Mouse (Mus musculus): Measurements from ENCODE around the gene Kcnb1.

Kcnb1 gene

DNA sequence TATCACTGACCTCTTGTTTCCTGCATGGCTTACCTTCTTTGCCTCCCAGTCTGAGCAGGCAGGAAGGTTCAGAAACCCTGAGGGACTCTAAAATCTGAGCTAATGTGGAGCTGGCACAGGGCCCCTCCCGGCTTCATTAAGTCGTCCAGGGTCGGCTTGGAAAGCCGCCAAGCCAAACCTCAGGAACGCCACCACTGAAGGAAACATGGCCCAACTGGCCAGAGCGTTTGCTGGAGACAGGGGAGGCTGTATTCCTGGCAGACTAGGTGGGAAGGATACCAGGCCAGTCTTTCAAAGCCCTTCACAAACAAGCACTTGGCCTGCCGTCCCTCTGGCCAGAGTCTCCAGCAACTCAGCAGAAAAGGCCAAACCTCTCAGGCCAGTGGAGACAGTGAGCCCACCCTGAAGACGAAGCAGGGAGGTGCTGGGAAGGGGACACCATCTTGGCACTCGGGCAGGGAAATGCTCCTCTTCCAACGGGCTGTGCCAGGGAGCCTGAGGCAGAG lies 27.4 kb downstream of the Kcnb1 start:
- peak; percentile 30 for DNase-seq

DNA sequence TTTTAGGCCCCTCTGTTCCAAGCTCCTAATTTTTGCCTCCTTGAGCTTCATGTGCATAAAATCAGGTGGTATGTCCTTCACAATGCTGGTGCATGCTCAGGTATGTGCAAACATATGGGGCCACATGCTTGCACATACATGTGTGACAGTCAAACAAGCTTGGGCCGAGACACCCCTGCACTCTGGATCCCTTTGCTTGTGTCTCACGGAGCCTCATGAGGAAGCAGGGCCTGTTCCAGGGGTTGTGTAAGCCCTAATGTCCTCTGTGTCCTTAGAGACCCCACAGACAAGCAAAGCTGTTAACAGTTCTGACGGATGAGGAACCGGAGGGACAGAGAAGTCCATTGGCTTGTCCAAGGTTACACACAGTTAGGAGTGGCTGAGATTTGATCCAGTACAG lies 30.2 kb downstream of the Kcnb1 start:
- no peak for DNase-seq

DNA sequence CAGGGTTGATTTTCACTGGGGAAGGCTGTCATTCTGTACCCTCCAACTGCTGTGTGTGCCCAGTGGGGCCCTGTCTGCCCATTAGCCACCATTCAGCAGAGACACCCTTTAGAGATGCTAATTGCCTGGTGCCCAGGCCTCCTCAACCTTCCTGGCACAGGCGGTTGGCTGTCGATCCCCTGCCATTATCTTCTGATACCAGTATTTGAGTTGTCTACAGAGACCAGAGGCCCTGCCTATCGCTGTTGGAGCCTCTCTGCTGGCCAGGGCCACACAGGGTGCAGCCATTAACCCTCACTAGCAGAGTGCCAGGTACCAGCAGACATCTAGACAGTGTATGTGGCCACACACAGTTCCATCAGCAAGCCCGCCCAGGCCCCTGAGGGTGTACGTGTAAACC lies 31.2 kb downstream of the Kcnb1 start:
- DNase-seq, result no peak

DNA sequence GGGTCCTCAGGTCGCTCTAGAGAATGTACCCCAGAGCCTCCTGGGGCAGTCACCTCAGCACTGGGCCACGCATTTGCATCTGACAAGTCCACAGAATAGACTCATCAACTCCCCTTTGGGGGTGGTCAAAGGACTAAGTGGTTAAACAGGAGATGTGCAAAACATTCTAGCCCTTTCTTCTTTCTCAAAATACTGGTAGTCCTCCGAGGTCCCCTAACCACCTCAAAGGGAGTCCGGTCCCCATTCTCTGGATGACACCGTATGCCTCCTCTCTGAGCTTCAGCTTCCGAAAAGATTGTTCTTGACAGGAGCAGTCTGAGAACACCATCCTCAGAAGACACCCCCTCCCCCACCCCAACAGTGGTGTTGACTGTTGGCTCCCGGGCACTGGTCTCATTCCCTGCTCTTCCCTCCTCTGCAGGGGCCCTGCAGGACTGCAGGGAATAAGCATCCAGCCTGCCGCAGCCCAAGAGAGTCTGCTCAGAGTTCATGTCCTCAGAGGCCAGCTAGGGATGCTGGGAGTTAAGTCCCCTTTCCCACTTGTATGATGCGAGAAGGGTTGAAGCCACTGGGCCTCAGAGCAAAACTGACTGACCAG lies 33.7 kb downstream of the Kcnb1 start:
- DNase-seq, result no peak

DNA sequence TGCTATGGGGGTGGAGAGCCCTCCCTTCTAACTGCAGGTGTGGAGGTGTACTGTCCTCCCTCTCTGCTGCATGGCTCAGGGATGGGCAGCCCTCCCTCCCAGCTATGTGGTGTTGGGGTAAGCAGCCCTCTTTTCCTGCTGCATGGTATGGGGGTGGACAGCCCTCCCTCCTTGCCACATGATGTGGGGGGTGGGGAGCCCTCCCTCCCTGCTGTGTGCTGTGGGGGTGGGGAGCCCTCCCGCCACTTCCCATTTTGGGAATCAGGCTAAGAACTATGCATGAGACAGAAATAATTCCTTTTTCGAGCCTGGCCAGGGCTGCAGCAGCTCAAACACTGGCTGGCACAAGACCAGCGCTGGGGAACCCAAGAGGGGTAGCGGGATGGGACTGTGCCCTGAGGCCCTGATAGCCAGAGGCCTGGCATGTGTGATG lies 34.4 kb downstream of the Kcnb1 start:
- no peak for DNase-seq

DNA sequence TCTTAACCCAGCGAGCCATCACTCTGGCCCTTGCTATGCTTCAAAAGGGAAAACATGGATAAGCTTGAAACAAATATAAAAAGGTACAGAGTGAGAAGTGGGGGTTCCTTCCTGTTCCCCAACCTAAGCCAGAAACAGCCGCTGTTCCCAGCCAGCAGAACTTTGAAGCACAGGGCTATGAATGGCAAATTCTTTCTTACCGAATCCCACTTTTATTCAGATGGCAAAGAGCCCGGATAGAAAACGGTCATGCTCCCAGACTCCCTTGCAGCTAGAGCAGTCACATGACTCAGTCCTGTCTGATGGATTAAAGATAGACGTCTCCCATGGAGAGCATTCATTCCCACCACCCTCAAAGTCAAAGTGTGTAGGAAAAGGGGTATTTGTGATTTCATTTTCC lies 39.1 kb downstream of the Kcnb1 start:
- DNase-seq, result no peak

DNA sequence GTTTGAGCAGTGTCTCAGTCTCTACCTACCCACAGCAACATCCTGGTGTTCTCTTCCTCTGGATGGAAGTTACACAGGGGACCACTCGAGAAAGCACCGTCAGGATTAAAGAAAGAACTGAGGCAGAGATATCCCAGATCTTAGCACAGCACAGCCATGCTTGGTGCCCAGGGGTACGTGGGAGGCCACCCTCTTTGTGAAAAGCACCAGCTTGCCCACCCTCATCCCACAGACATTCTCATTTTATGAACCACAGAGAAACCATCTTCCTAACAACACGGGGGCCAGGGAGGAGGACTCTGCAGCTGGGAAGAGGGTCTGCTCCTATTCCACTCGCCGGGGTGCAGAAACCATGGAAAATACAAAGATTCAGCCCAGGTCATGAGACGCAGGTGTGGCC lies 39.8 kb downstream of the Kcnb1 start:
- no peak for DNase-seq

DNA sequence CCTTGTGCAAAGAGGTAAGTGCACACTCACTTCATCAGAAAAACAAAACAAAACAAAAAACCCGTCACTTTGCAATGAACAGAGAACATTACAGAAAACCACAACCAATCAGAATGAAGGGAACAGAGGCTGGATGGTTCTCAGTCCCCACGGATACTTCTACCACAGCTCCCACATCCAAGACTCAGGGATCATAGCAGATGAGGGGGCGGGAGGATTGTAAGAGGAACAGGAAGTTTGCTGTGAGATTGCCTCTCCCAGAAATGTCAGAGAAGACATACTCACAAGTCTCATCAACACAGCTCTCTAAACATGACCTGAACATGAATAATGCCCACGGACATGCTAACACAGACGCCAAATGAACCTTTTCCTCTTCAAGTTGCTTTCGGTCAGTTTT lies 40.9 kb downstream of the Kcnb1 start:
- no peak for DNase-seq

DNA sequence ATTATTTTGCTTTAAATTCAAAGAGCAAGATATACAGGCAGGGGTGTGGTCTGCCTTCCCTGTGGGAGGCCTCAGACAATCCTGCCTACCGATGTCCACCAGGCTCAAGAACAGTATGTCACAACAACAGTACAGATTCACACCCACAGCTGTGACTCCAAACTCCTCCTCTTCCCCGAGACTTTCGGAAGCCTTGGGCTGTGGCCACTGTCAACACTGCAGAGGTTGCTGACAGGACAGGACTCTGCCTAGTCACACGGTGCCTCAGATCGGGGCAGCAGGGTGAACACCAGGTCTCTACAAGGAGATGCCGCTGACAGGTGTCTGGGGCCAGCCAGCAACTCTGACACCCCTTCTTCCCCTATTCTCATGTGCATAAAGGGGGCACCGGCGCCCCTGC lies 42.2 kb downstream of the Kcnb1 start:
- DNase-seq, result peak; percentile 20

DNA sequence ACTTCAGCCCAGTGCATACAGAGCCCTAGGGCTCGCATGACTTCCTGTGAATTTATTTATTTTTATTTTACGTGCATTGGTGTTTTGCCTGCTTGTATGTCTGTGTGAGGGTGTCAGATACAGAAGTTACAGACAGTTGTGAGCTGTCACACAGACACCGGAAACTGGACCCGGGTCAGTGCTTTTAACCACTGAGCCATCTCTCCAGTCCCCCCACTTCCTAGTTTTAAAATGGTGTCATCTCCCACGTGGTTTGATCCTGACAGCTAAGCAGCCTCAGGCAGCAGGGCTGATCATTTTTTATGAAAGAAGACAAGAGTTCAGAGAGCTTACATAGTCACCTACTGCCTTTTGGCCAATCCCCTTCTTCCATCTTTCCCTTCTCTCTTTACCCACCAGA lies 44.1 kb downstream of the Kcnb1 start:
- no peak for DNase-seq

DNA sequence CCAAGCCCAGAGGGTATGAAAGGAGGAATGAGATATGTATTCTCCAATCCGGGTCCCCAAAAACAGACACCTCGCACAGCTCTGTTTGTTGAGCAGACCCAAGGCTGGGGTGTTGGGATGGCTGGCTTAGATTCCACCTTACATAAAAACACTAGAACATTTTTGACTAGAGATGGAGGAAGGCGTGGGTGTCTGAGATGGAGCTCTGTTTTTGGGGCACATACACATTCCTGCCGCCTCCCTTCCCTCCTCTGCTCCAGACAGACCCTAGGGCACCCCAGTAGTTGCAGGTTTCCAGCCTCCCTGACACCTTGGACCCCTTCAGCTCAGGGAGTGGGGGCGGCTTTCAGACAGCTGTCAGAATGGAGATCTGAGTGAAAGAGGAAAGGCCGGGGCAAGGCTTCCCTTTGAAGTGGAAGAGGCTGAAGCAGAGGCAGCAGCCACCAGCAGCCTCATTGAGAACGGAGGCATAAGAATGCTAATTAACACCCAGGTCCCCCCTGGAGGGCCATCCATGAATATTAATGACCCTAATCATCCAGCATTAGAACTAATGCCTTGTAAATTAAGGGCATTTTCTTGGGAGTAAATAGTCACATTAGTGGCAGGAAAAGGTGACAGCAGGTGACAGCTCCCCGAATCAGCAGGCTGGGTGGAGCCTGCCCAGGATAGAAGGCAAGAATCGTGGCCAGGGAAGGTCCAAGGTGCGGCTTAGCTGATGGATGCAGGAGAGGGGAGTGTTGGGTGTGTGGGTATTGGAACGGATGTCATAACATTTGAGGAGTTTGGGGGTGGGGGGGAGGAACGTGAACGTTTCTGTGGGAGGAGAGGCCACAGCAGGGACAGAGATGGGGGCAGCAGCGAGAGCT lies 45.3 kb downstream of the Kcnb1 start:
- no peak for DNase-seq

DNA sequence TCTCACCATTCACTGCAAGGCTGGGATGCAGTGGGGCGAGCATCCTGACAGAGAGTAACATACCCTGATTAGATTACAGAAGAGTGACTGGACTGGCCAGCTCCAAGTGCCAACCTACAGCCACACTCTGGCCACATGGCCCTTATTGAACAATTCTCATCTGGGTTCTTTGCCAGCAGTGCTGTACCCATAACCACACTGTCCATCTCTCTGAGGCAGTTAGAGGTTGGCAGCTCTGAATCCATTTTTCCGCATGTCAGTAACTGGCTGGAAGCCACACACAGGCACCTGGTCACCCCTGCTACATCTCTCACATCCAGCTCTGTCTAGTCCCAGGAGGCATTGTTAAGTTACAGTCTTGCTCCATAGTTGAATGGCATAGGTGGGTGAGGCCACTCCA lies 46.0 kb downstream of the Kcnb1 start:
- DNase-seq, result no peak

DNA sequence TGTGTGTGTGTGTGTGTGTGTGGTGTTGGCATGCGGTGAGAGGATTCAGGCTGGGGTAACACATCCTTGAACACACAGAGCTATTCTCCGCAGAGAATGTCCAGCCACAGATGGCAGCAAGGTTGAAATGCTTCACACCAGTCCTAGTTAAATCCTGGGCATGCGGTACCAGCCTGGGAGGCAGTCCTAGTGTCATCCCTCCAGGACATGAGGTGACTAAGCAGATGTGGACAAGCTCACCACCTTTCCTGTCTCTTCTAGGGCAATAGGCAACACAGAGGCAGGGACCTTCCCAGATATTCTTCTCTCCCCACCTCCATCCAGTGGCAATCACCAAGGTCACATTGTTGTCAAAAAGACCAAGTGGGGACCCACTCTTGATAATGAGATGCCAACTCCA lies 47.7 kb downstream of the Kcnb1 start:
- DNase-seq, result no peak

DNA sequence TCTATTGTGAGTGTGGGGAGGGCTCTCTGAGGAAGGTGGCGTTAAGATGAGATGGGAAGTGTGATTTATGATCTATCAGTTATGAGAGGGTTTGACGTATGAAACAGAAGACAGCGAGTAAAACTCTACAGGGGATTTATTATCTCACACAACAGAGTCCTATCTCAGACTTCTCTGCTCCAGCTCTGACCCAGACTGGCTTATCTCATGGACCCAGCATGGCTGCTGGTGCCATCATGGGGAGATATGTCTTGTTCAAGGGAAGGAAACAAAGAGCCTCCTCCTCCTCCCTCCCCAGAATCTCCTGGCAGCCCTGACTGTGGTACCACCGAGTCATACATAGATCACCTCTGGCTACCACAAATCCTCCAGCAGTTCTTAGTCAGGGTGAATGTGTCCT lies 48.1 kb downstream of the Kcnb1 start:
- DNase-seq, result no peak

DNA sequence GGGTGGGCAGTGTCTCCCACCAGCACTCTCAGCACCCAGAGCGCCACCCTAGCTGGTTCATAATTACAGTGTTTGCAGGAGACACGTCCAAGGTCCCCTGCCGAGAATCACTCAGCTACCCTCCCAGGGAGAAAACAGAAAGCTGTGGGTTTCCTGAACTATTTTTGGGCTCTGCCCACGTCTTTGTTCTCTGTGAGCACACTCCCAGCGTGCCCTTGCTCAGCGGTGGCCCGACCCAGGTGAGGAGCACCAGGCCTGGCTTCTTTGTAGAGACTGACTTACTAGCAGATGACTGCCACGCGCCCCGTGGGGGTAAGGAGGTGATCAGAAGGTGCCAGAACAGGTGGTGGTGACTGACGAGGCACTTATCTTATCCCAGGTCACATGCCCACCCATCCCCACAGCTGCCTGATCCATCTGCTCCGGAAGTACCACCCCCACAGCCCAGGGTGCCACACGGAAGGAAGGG lies 50.1 kb downstream of the Kcnb1 start:
- no peak for DNase-seq

DNA sequence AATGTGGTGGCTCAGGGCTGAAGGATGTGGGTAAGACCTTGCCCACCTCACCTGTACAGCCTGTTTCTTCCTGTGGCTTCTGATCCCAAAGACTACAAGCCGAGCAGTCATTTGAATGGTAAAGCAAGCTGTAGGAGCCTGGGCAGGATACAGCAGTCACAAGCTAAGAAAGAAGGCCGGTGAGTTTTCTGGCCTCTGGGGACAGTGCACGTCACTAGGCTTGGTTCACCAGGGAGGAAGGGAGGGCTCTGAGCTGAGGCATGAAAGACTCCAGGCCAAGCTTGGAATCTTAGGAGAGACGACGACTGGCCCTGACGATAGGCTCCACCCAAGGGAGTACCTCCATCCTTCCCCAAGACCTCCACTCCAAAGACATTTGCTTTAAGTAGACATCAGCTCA lies 51.3 kb downstream of the Kcnb1 start:
- no peak for DNase-seq

DNA sequence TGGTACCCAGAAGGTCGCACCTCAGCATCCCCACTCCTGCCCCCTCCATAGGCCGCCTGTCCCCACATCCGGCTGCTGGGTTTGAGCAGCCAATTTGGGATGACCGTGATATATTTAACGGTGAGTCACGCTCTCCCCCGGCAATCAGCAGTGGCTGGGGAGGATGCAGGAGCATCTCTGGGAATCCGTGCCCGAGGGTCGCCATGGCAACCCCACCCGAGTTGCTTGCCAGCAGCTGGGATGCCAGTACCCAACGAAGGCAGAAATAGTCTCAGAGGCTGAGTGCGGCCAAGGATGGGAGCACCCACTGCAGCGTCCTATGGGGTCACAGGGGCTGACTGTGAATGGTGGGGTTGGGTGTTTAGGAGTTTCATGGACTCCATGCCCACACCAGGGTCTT lies 53.0 kb downstream of the Kcnb1 start:
- no peak for DNase-seq

DNA sequence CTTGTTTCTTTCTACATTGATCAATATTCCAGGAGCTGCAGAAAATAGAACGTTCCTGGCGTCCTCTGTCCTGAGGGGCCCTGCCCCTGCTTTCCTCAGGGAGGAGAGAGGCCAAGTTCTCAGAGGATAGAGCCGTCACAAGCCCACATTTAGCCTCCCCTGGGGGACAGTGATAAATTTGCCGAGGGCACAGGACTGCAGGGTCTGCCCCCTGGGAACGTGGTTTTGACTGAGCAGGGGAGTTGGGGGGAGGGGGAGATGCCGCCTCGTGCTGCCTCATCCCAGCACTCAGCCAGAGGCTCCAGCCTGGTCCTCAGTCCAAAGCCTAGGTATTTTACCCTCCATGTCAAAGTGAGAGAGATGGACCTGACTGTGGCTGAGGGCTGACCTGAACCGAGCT lies 57.9 kb downstream of the Kcnb1 start:
- DNase-seq, result no peak

DNA sequence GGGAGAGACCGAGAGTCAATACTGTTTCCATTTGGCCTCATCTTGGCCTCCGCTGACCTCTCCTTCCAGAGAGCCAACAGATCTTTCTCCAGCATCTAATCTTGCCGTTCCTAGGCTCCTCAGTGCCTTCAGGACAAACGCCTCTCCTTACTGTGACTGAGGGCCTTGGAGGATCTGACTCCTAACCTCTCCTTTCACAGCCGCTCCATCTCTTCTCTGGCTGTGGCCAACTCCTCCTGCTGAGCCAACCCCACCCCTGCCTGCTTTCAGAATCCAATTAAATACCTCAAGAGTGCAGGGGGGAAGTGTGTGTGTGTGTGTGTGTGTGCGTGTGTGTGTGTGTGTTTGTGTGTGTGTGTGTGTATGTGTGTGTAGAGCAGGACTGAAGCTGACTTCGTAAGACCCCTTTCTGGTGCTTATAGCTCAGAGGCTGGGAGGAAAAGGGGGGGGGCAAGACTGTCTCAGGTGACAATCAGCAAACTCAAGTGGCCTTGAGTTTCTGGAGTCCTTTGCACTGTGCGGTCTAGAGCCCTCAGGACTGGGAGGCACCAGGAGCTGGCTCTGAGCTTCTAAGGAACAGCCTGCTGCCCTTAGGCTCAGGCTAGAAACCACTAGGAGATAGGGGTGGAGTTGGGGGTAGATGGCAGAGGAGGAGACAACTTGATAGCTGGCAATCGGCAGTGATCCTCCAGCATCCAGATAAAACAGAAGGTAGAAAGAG lies 59.7 kb downstream of the Kcnb1 start:
- no peak for DNase-seq

DNA sequence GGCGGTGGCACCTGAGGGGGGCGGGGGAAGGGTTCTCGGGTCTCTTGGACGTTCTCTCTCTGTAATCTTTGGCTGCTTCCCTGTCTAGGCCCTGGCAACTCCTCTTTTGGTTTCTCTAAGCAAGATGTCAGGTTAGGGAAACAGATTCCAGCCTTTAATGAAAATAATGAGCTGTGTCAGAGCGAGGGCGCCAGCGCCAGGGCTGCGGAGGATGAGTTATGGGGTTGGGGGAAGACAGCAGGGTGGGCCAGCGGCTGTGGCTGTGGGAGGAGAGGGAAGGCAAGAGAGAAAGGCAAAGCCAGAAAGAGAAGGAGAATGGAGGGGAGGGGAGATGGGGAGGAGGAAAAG lies 60.4 kb downstream of the Kcnb1 start:
- peak; percentile 23 for DNase-seq

DNA sequence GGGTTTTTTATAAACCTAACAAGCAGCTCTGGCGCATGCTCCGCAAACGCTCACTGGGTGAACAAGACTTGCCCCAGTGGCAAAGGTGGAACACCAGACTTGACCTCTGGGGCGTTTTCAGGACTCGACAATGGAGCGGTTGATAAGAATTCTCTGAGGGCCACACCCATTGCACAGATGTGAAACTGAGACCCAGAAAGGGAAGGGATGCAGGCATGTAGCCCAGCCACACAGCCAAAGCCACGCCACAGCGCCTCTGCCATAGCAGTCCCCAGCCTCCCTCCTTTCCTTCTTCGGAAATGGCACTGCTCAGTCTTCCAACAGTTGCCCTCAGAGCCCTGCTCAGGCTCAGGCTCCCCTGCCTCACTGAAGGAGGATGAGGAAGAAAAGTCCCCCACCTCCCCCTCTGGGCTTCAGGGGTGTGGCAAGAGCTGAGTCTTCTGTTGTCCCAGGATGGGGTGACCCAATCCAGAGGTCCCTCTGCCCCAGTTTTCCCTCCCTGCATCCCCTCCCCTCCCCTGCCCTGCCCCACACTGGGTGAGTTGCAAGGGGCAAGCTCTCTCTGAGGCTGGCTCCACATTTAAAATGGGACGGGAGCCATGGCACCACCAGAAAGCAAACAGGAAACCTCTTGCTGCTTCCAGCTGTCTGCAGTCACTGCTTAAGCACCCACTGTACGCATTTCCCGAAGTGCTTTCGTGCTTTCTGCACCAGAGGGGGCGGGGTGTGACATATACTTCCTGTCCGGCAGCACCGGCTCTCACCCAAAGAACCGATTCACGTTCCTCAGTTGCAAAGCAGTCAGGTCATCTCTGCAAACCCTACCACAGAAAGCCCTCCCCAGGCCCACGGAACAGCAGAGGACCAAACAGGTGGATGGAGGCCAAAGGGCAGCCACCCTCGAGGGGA lies 61.0 kb downstream of the Kcnb1 start:
- peak; percentile 62 for DNase-seq

DNA sequence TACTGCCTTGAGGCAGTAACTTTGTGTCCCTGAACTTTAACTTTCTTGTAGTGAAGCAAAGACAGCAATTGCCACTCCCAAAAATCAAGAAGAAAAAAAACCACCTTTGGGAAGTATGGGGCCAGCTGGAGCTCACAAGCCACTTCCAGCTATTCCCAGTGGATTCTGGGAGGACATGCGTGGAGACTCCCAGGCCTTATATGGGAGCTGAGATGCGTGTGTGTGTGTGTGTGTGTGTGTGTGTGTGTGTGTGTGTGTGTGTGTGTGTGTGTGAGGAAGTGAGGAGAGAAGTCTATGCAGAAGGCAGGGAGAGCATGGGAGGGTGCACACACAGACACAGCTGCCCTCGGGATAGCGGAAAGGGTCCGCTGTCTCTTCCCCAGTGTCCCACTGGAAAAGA lies 62.6 kb downstream of the Kcnb1 start:
- no peak for DNase-seq

DNA sequence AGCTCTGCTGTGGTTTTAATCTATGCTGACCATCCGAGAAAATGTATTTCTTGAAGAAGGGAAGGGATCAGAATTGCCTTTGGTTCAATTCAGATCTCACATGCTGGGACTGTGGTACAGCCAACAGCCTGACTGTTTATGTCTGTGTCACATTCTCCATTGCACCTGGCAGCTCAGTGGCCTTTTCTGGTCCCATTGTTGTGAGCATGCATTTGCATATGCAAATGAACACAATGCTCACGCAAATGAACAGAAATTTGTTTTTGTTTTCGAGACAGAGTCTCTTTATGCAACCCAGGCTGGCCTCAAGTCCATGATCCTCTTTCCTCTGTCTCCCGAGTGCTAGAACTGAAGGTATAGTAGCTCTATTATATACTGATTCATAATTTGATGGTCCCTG lies 64.2 kb downstream of the Kcnb1 start:
- DNase-seq, result no peak
